Mouse (Mus musculus): ENCODE results near the gene Gm21704. TPM values are rescaled to one million over a fixed set of nuclear protein-coding genes. Genes with fewer than 3 reads are reported as not detected.
"Not testable (repeated sequence)": the region's sequence is repeated elsewhere in the genome, so short reads cannot be mapped to it uniquely, and the experiment has no call there.

The Gm21704 gene
- not detected in 2 replicates for polyA plus RNA-seq (2015; fragmentation: Nextera tagmentation; extraction: Ambion mirVana)

GRCm38 (mm10) chrY:3410067-3410466 lies at the start of gene Gm21704, which contains the start of gene Gm21708:
TSS of gene Gm21704 (minus strand) at chrY:3410167.
TSS of gene Gm21708 (minus strand) at chrY:3410167.
- not testable (repeated sequence) for ATAC-seq; H3K4me2 ChIP-seq (replicated peaks; ENCODE audit: low read depth, low read length); DNase-seq (ENCODE audit: low spot score); H3K36me3 ChIP-seq (ENCODE audit: insufficient read depth, low read length); H3K27me3 ChIP-seq (replicated peaks; ENCODE audit: insufficient read depth, low read length); H3K9me3 ChIP-seq (ENCODE audit: low read length); H3K4me1 ChIP-seq (ENCODE audit: insufficient read depth, low read depth, low read length); H3K4me3 ChIP-seq (ENCODE audit: low read depth, low read length); H3K27ac ChIP-seq (ENCODE audit: low read length); H3K9ac ChIP-seq (replicated peaks; ENCODE audit: low read depth)
- WGBS: no CpG with 5 or more reads among the region's 9 CpGs

- WGBS: no CpG with 5 or more reads among the region's 9 CpGs
- not testable (repeated sequence) for H3K27ac ChIP-seq (ENCODE audit: low read length); ATAC-seq
Observed at GRCm38 (mm10) chrY:3345229-3345628, 64.7 kb downstream of the Gm21704 start, which contains the start of gene Gm21693. TSS of gene Gm21693 (minus strand) at chrY:3345329.

GRCm38 (mm10) chrY:3340661-3341060 lies 69.3 kb downstream of the Gm21704 start:
- H3K27ac ChIP-seq (ENCODE audit: low read length); H3K4me2 ChIP-seq (replicated peaks; ENCODE audit: low read depth, low read length); H3K36me3 ChIP-seq (ENCODE audit: insufficient read depth, low read length); H3K9me3 ChIP-seq (ENCODE audit: low read length); H3K9ac ChIP-seq (replicated peaks; ENCODE audit: low read depth); ATAC-seq; H3K4me3 ChIP-seq (ENCODE audit: low read depth, low read length); H3K4me1 ChIP-seq (ENCODE audit: insufficient read depth, low read depth, low read length); DNase-seq (ENCODE audit: low spot score); H3K27me3 ChIP-seq (replicated peaks; ENCODE audit: insufficient read depth, low read length): not testable (repeated sequence)
- 100% methylated on average over 1 of the region's 11 CpGs for WGBS

More at GRCm38 (mm10) chrY:3345229-3345628, 64.7 kb downstream of the Gm21704 start, which contains the start of gene Gm21693:
- not testable (repeated sequence) for H3K9me3 ChIP-seq (ENCODE audit: low read length); DNase-seq (ENCODE audit: low spot score); H3K27me3 ChIP-seq (replicated peaks; ENCODE audit: insufficient read depth, low read length); H3K36me3 ChIP-seq (ENCODE audit: insufficient read depth, low read length); H3K4me1 ChIP-seq (ENCODE audit: insufficient read depth, low read depth, low read length); H3K4me3 ChIP-seq (ENCODE audit: low read depth, low read length); H3K4me2 ChIP-seq (replicated peaks; ENCODE audit: low read depth, low read length); H3K9ac ChIP-seq (replicated peaks; ENCODE audit: low read depth)

Other genes with a start within 250 kb of the Gm21704 start
- not detected in 2 replicates for gene Gm21677, start 103.7 kb downstream of the Gm21704 start, polyA plus RNA-seq (2015; fragmentation: Nextera tagmentation; extraction: Ambion mirVana)
- not detected in 2 replicates for gene Gm21693, start 64.8 kb downstream of the Gm21704 start, polyA plus RNA-seq (2015; fragmentation: Nextera tagmentation; extraction: Ambion mirVana)
- not detected in 2 replicates for gene Gm21708, start within 50 bp of the Gm21704 start, polyA plus RNA-seq (2015; fragmentation: Nextera tagmentation; extraction: Ambion mirVana)